Mouse (Mus musculus): ENCODE measurements around the gene Krtap19-3. TPM values are rescaled to one million over a fixed set of nuclear protein-coding genes. Genes with fewer than 3 reads are reported as not detected.

The Krtap19-3 gene
- not detected in 2 replicates for polyA plus RNA-seq (2015; fragmentation: Nextera tagmentation; extraction: Ambion mirVana)

DNA sequence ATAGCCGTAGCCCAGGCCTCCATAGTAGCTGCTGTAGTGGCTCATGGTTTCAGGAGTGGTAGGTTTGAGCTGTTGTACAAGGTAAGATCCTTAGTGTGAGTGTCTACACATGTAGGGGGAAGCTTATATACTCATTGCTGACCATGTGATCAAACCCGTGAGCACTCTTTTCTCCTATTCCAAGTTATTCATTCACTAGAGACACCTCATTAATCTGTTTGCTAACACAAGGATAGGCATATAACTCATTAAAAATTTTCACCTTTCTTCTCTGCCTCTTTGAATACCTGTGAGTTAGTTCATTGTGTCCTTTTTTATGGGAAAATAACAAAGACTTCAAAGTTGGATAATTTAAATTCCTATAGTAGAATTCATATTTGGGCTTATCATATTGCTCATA lies at the start of gene Krtap19-3:
TSS of gene Krtap19-3 (minus strand) at position 101 of the 400 bp plus-strand sequence.
- Histone ChIP-seq H3K9ac (no peak within 1 kb of the TSS), H3K9me3 (no peaks in the 10 kb centered on the region), H3K4me3 (no peak within 1 kb of the TSS), H3K36me3 (no peaks in the 10 kb centered on the region), H3K27me3 (no peaks in the 10 kb centered on the region), H3K4me1 (replicated peaks) (no peaks in the 10 kb centered on the region), H3K4me2 (no peak within 1 kb of the TSS), H3K27ac (no peak within 1 kb of the TSS)
- no peak for ATAC-seq (ENCODE audit: low FRiP score)
- 81% methylated on average over 2 of the region's 2 CpGs for WGBS

DNA sequence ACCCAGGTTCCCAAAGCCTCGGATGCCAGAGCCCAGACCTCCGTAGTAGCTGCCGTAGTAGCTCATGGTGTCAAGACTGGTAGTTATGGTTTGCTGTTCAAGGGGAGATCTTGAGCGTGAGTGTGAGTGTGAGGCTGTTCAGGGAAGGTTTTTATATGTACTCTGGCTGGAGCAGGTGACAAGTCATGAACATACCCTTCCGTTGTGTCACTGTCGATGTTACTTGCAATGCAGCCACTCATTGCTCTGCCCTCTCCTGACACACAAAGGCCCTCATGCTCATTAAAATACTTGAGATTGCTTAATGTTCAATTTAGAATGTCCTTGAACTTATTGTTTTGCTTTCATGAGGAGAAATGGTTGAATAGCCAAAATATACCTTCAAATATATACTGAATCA lies 18.5 kb upstream of the Krtap19-3 start, which contains the start of gene Krtap19-5:
TSS of gene Krtap19-5 (minus strand) at position 101 of the 400 bp plus-strand sequence.
- Histone ChIP-seq H3K4me2 (no peak within 1 kb of the TSS), H3K27ac (no peak within 1 kb of the TSS), H3K9me3 (no peaks in the 10 kb centered on the region), H3K4me1 (replicated peaks) (no peaks in the 10 kb centered on the region), H3K36me3 (no peaks in the 10 kb centered on the region), H3K9ac (no peak within 1 kb of the TSS), H3K27me3 (no peaks in the 10 kb centered on the region), H3K4me3 (no peak within 1 kb of the TSS)
- 92% methylated on average over 6 of the region's 6 CpGs for WGBS
- ATAC-seq (ENCODE audit: low FRiP score), result no peak

DNA sequence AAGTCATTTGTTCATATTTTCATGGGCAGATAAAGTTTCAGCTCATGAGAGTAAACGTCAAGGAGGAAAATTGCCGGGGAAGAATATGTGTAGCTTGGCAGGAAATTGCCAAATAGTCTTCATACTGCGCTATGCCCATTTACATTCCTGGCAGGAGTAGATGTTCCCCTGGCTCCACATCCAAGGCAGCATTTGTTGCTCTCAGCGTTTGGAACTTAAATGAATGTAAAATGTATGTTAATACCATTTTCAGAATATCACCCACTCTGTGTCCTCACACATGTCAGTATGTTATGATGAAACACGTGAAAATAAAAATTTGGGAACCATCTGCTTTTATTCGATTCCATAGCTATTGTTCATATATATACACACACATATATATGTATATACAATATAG lies 9.0 kb upstream of the Krtap19-3 start:
- no peak overlapping the region for H3K4me2 ChIP-seq
- no peak overlapping the region for H3K4me3 ChIP-seq
- no peak overlapping the region for H3K9ac ChIP-seq
- 95% methylated on average over 6 of the region's 6 CpGs for WGBS
- no peaks in the 10 kb centered on the region for H3K27me3 ChIP-seq
- H3K4me1 ChIP-seq (replicated peaks), result no peaks in the 10 kb centered on the region
- ATAC-seq (ENCODE audit: low FRiP score), result no peak
- H3K36me3 ChIP-seq, result no peaks in the 10 kb centered on the region
- H3K9me3 ChIP-seq, result no peaks in the 10 kb centered on the region
- H3K27ac ChIP-seq, result no peak overlapping the region

DNA sequence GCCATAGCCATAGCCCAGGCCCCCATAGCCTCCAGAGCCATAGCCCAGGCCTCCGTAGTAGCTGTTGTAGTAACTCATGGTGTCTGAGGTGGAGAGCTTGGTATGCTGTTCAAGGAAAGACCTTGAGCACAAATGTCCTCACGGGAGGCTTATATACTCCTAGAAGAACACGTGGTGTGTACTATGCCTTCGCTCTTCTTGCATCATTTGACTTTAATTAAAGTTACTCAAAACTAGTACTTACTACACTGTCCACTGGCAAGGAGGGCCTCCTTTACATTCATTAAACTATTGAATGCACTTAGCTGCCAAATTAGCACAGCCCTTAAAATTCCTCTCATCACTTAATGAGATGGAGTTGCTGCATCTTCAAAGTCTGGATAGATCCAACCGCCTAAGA lies 7.2 kb upstream of the Krtap19-3 start, which contains the start of gene Krtap19-4:
TSS of gene Krtap19-4 (minus strand) at position 101 of the 400 bp plus-strand sequence.
- no peaks in the 10 kb centered on the region for H3K9me3 ChIP-seq
- no peak within 1 kb of the TSS for H3K27ac ChIP-seq
- no peaks in the 10 kb centered on the region for H3K36me3 ChIP-seq
- H3K4me3 ChIP-seq, result no peak within 1 kb of the TSS
- WGBS, result 97% methylated on average over 5 of the region's 5 CpGs
- no peaks in the 10 kb centered on the region for H3K27me3 ChIP-seq
- H3K9ac ChIP-seq, result no peak within 1 kb of the TSS
- no peak for ATAC-seq (ENCODE audit: low FRiP score)
- no peaks in the 10 kb centered on the region for H3K4me1 ChIP-seq (replicated peaks)
- no peak within 1 kb of the TSS for H3K4me2 ChIP-seq

DNA sequence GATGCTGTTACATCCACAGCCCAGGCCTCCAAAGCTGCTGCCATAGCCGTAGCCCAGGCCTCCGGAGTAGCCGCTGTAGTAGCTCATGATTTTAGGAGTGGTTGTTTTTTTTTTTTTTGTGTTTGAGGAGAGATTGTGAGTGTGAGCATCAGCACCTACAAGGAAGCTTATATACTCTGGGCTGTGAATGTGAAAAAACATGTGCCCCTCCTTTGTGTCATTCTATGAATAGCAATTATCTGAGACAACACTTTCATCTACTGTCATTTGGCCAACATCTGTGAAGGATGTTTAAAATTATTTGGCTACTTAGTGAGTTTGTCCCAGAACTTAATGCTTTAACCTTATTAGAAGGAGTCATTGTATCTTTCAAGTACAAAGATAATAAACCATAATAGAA lies 3.7 kb downstream of the Krtap19-3 start, which contains the start of gene Krtap19-2:
TSS of gene Krtap19-2 (minus strand) at position 101 of the 400 bp plus-strand sequence.
- no peak within 1 kb of the TSS for H3K27ac ChIP-seq
- H3K9ac ChIP-seq, result no peak within 1 kb of the TSS
- H3K4me1 ChIP-seq (replicated peaks), result no peaks in the 10 kb centered on the region
- H3K27me3 ChIP-seq, result no peaks in the 10 kb centered on the region
- no peak for ATAC-seq (ENCODE audit: low FRiP score)
- H3K36me3 ChIP-seq, result no peaks in the 10 kb centered on the region
- no peak within 1 kb of the TSS for H3K4me2 ChIP-seq
- no peaks in the 10 kb centered on the region for H3K9me3 ChIP-seq
- no peak within 1 kb of the TSS for H3K4me3 ChIP-seq
- 91% methylated on average over 3 of the region's 3 CpGs for WGBS

DNA sequence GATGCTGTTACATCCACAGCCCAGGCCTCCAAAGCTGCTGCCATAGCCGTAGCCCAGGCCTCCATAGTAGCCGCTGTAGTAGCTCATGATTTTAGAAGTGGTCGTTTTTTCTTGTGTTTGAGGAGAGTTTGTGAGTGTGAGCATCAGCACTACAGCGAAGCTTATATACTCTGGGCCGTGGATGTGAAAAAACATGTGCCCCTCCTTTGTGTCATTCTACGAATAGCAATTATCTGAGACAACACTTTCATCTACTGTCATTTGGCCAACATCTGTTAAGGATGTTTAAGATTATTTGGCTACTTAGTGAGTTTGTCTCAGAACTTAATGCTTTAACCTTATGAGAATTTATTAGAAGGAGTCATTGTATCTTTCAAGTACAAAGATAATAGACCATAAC lies 8.5 kb downstream of the Krtap19-3 start, which contains the start of gene Krtap19-1:
TSS of gene Krtap19-1 (minus strand) at position 101 of the 400 bp plus-strand sequence.
- H3K9me3 ChIP-seq, result no peaks in the 10 kb centered on the region
- H3K36me3 ChIP-seq, result no peaks in the 10 kb centered on the region
- H3K4me1 ChIP-seq (replicated peaks), result no peaks in the 10 kb centered on the region
- H3K27me3 ChIP-seq, result no peaks in the 10 kb centered on the region
- ATAC-seq (ENCODE audit: low FRiP score), result no peak
- H3K9ac ChIP-seq, result no peak within 1 kb of the TSS
- H3K4me2 ChIP-seq, result no peak within 1 kb of the TSS
- 89% methylated on average over 6 of the region's 6 CpGs for WGBS
- H3K4me3 ChIP-seq, result no peak within 1 kb of the TSS
- H3K27ac ChIP-seq, result no peak within 1 kb of the TSS

DNA sequence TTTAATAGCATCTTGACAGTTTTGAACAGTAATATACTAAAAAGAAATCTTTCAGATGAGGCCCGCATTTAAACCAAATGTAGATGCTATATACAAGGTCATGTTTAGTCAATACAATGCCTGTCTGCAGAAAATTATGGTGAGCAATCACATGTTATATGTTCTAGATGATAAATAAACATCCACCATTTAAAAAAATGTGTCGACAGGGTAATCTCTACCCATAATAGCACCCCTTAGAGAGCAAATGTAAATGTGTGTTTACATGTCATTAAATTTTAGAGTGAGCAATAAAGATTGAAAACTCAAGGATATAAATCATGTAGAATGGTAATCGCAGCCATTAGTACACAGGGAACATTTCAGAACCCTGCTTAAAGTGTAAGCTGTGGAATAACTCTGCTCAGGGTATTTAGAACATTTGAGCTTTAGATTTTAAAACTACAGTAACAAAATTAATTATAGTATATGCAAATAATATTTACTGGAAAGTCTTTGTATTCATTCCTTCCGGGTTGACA lies 12.9 kb downstream of the Krtap19-3 start:
- Histone ChIP-seq H3K4me2 (no peak overlapping the region), H3K4me1 (replicated peaks) (no peaks in the 10 kb centered on the region), H3K27me3 (no peaks in the 10 kb centered on the region), H3K36me3 (no peaks in the 10 kb centered on the region), H3K27ac (no peak overlapping the region), H3K9me3 (no peaks in the 10 kb centered on the region), H3K4me3 (no peak overlapping the region), H3K9ac (no peak overlapping the region)
- 79% methylated on average over 4 of the region's 4 CpGs for WGBS
- no peak for ATAC-seq (ENCODE audit: low FRiP score)

DNA sequence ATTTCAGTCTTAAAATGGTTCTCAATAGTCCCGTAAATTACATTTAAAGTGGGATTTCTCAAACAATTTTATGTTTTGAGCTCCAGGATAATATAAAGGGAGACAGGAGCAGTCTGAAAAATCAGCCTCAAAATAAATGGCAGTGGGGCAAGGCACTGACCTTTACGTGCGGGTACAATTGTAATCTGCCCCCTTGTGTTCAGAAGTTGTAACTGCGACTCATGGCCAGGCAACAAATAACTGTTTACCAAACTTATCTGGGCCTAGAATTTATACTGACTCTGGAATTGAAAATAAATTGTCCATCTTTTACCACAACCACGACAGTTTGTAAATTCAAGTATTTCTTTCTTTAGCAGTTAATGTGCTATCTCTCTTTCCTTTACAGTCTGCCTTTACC lies 26.4 kb downstream of the Krtap19-3 start:
- WGBS, result 15% methylated on average over 5 of the region's 5 CpGs
- Histone ChIP-seq H3K9me3 (no peaks in the 10 kb centered on the region), H3K36me3 (no peaks in the 10 kb centered on the region), H3K9ac (no peak overlapping the region), H3K4me1 (replicated peaks) (no peaks in the 10 kb centered on the region), H3K4me3 (no peak overlapping the region), H3K27ac (no peak overlapping the region), H3K27me3 (no peaks in the 10 kb centered on the region), H3K4me2 (no peak overlapping the region)
- ATAC-seq (ENCODE audit: low FRiP score), result no peak

DNA sequence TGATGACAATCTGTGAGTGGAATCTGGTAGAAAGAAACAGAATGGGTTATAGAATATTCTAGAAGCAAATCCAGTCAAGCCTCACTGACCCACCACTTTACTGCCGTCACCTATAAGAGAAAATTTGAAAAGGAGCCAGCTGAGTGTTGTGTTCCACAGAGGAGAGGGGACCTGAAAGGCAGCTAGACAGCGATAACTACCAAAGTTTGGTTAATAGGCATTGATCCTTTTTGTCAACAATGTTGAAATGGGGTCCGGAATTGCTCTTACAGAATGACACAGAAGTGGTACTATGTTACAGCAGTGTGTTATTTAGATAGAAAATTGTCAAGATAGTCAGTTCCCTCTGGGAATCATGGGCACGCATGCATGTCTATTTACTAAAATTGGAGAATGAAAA lies 29.3 kb downstream of the Krtap19-3 start:
- 89% methylated on average over 4 of the region's 4 CpGs for WGBS
- H3K36me3 ChIP-seq, result no peaks in the 10 kb centered on the region
- H3K27me3 ChIP-seq, result no peaks in the 10 kb centered on the region
- H3K9me3 ChIP-seq, result no peaks in the 10 kb centered on the region
- ATAC-seq (ENCODE audit: low FRiP score), result no peak
- no peaks in the 10 kb centered on the region for H3K4me1 ChIP-seq (replicated peaks)
- H3K9ac ChIP-seq, result no peak overlapping the region
- H3K4me3 ChIP-seq, result no peak overlapping the region
- H3K4me2 ChIP-seq, result no peak overlapping the region
- H3K27ac ChIP-seq, result no peak overlapping the region

DNA sequence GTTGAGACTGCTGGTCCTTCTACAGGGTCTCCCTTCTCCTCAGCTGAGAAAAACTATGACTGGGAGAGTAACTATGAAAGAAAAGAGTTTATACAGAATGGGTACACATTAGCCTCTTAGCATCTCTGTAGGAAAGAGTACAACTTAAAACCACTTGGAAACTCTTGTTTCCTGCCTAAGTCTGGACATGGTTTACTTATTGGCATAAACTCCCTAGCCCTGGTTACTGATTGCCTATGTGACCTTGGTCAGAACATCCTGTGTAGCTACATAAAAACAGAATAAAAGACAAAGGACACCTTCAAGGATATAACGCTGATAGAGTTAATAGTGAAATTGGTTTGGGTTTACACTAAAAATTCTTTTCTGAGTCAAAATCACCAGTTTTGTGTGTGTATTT lies 30.5 kb downstream of the Krtap19-3 start:
- Histone ChIP-seq H3K4me3 (no peak overlapping the region), H3K4me1 (replicated peaks) (no peaks in the 10 kb centered on the region), H3K27ac (no peak overlapping the region), H3K9ac (no peak overlapping the region), H3K4me2 (no peak overlapping the region), H3K9me3 (no peaks in the 10 kb centered on the region), H3K27me3 (no peaks in the 10 kb centered on the region), H3K36me3 (no peaks in the 10 kb centered on the region)
- ATAC-seq (ENCODE audit: low FRiP score), result no peak
- 100% methylated on average over 1 of the region's 1 CpGs for WGBS

Other genes with a start within 250 kb of the Krtap19-3 start
- gene Krtap26-1, start 230.2 kb downstream of the Krtap19-3 start, polyA plus RNA-seq (2015; fragmentation: Nextera tagmentation; extraction: Ambion mirVana), result not detected in 2 replicates
- not detected in 2 replicates for gene Krtap27-1, start 206.4 kb downstream of the Krtap19-3 start, polyA plus RNA-seq (2015; fragmentation: Nextera tagmentation; extraction: Ambion mirVana)
- gene 2310061N02Rik, start 170.1 kb downstream of the Krtap19-3 start, polyA plus RNA-seq (2015; fragmentation: Nextera tagmentation; extraction: Ambion mirVana), result not detected in 2 replicates
- gene Krtap13-1, start 149.2 kb downstream of the Krtap19-3 start, polyA plus RNA-seq (2015; fragmentation: Nextera tagmentation; extraction: Ambion mirVana), result not detected in 2 replicates
- not detected in 2 replicates for gene Krtap13, start 126.4 kb downstream of the Krtap19-3 start, polyA plus RNA-seq (2015; fragmentation: Nextera tagmentation; extraction: Ambion mirVana)
- not detected in 2 replicates for gene 2310034C09Rik, start 119.2 kb downstream of the Krtap19-3 start, polyA plus RNA-seq (2015; fragmentation: Nextera tagmentation; extraction: Ambion mirVana)
- not detected in 2 replicates for gene 2310057N15Rik, start 103.8 kb downstream of the Krtap19-3 start, polyA plus RNA-seq (2015; fragmentation: Nextera tagmentation; extraction: Ambion mirVana)
- not detected in 2 replicates for gene Gm5965, start 100.1 kb downstream of the Krtap19-3 start, polyA plus RNA-seq (2015; fragmentation: Nextera tagmentation; extraction: Ambion mirVana)
- gene Gm20741, start 65.8 kb downstream of the Krtap19-3 start, polyA plus RNA-seq (2015; fragmentation: Nextera tagmentation; extraction: Ambion mirVana), result not detected in 2 replicates
- not detected in 2 replicates for gene Krtap15, start 57.8 kb downstream of the Krtap19-3 start, polyA plus RNA-seq (2015; fragmentation: Nextera tagmentation; extraction: Ambion mirVana)
- gene Krtap14, start 51.9 kb downstream of the Krtap19-3 start, polyA plus RNA-seq (2015; fragmentation: Nextera tagmentation; extraction: Ambion mirVana), result not detected in 2 replicates
- gene Krtap19-1, start 8.6 kb downstream of the Krtap19-3 start, polyA plus RNA-seq (2015; fragmentation: Nextera tagmentation; extraction: Ambion mirVana), result not detected in 2 replicates
- not detected in 2 replicates for gene Krtap19-2, start 3.8 kb downstream of the Krtap19-3 start, polyA plus RNA-seq (2015; fragmentation: Nextera tagmentation; extraction: Ambion mirVana)
- not detected in 2 replicates for gene Krtap19-4, start 7.1 kb upstream of the Krtap19-3 start, polyA plus RNA-seq (2015; fragmentation: Nextera tagmentation; extraction: Ambion mirVana)
- gene Krtap19-5, start 18.4 kb upstream of the Krtap19-3 start, polyA plus RNA-seq (2015; fragmentation: Nextera tagmentation; extraction: Ambion mirVana), result not detected in 2 replicates
- gene Krtap19-9b, start 54.2 kb upstream of the Krtap19-3 start, polyA plus RNA-seq (2015; fragmentation: Nextera tagmentation; extraction: Ambion mirVana), result not detected in 2 replicates
- not detected in 2 replicates for gene Krtap16-3, start 84.8 kb upstream of the Krtap19-3 start, polyA plus RNA-seq (2015; fragmentation: Nextera tagmentation; extraction: Ambion mirVana)
- not detected in 2 replicates for gene Krtap22-2, start 132.7 kb upstream of the Krtap19-3 start, polyA plus RNA-seq (2015; fragmentation: Nextera tagmentation; extraction: Ambion mirVana)
- gene Gm10229, start 137.2 kb upstream of the Krtap19-3 start, polyA plus RNA-seq (2015; fragmentation: Nextera tagmentation; extraction: Ambion mirVana), result not detected in 2 replicates
- not detected in 2 replicates for gene Krtap6-1, start 153.7 kb upstream of the Krtap19-3 start, polyA plus RNA-seq (2015; fragmentation: Nextera tagmentation; extraction: Ambion mirVana)
- gene Gm10228, start 163.4 kb upstream of the Krtap19-3 start, polyA plus RNA-seq (2015; fragmentation: Nextera tagmentation; extraction: Ambion mirVana), result not detected in 2 replicates
- gene Krtap6-5, start 169.8 kb upstream of the Krtap19-3 start, polyA plus RNA-seq (2015; fragmentation: Nextera tagmentation; extraction: Ambion mirVana), result not detected in 2 replicates
- gene 1110025L11Rik, start 186.0 kb upstream of the Krtap19-3 start, polyA plus RNA-seq (2015; fragmentation: Nextera tagmentation; extraction: Ambion mirVana), result not detected in 2 replicates
- not detected in 2 replicates for gene Krtap6-3, start 206.0 kb upstream of the Krtap19-3 start, polyA plus RNA-seq (2015; fragmentation: Nextera tagmentation; extraction: Ambion mirVana)